Mouse (Mus musculus): ENCODE measurements around the gene Per1.

GRCm38 (mm10) chr11:69077316-69077715, 17.7 kb upstream of the Per1 start:
- TF ChIP-seq CTCF (IDR thresholded peaks at IDR 0.05) (no peak), POLR2A (IDR thresholded peaks at IDR 0.05; ENCODE audit: insufficient read depth, low read depth, low read length) (no peak)
